Mouse (Mus musculus): ENCODE measurements around the gene Rb1. TPM values are rescaled to one million over a fixed set of nuclear protein-coding genes. Genes with fewer than 3 reads are reported as not detected.

The Rb1 gene
- total and polyA plus RNA-seq, 2 experiments from 2014 or later, result 7.7 to 9.1 TPM

DNA sequence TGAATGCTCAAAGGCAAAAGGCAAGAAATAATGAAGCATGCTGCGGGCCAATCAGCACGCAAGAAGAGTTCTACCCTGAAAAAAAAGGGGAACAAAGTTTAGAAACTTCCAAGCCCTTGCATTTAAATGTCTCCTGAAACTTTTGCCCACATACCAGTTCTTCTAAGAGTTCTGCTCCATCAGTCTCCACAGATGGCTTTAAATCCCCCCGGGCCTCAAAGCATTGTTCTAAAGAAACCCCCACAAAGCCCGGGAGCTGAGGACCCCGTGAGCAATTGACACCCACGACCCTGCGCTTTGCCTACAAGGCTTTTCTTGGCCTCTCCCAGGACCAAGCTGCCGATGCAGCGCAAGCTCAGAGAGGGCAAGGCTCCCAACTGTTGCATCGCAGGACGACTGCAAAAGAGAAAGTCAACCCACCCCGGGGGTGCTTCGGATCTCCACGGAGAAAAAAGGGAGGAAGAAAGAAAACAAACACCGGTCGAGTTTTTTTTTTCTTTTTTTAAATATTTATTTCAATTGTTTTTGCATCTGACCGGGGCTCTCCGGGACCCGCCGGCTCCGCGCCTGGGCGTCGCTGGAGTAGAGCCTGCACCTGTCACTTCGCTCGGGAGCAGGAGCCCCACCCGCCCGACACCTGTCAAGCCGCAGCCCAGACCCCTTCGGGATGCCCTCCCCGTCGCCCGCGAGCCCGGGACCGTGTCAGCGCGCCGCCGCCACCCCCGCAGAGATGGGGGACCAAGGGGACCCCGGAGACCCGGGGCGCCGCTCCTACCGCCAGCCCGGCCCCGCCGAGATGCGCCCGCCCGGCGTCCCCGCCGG lies 777 bp downstream of the Rb1 start:
- ATAC-seq (ENCODE audit: insufficient read depth, low read depth), result peak; percentile 30; the same call in 1 of the 2 replicates
- DNase-seq (ENCODE audit: low spot score), result no peak
- WGBS, result 2% methylated on average over 54 of the region's 55 CpGs

DNA sequence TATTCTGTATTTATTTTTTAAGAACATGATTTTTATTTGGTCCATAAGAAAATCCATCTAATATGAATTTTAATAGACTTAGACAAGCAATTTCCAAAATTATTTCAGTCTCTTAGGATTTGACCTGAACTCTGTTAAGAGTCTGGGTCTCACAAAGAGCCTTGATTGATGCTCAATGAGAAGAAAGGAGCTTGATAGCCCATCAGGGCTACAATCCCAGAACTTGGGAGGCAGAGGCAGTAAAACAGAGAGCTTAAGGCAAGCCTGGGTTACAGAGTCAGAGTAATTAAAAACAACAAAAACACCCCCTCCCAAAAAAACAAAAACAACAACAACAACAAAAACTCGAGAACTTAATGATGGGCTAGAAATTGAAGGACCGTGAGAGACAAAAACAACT lies 1.7 kb downstream of the Rb1 start:
- H3K36me3 ChIP-seq (replicated peaks; ENCODE audit: control insufficient read depth, insufficient read depth, low read length), result peaks cover 3% of the 10 kb centered on the region; the same call in 1 of the 2 replicates
- no peak for ATAC-seq (ENCODE audit: insufficient read depth, low read depth)
- no peak for DNase-seq (ENCODE audit: low spot score)
- 0 out of 2 replicates have a peak overlapping the region, but pooled peaks have one; percentile 94 for H3K4me3 ChIP-seq (ENCODE audit: low read depth, low read length)
- H3K27me3 ChIP-seq (ENCODE audit: control insufficient read depth, insufficient read depth, low read length), result no peaks in the 10 kb centered on the region
- 87% methylated on average over 2 of the region's 2 CpGs for WGBS
- no peaks in the 10 kb centered on the region for H3K9me3 ChIP-seq (replicated peaks; ENCODE audit: control insufficient read depth, low read length)
- TF ChIP-seq EP300 (IDR thresholded peaks at IDR 0.05; ENCODE audit: low read depth) (no peak), CTCF (IDR thresholded peaks at IDR 0.05; ENCODE audit: low read depth) (no peak)
- peak overlapping the region; percentile 95; the same call in 1 of the 2 replicates for H3K4me2 ChIP-seq (ENCODE audit: low read depth, low read length)
- no peak overlapping the region for H3K9ac ChIP-seq (replicated peaks; ENCODE audit: low read depth, low read length)
- no peak overlapping the region for H3K27ac ChIP-seq (ENCODE audit: low read depth)
- peaks cover 8% of the 10 kb centered on the region; the same call in 1 of the 2 replicates for H3K4me1 ChIP-seq (ENCODE audit: control insufficient read depth, insufficient read depth)

More for the DNA sequence above, 777 bp downstream of the Rb1 start:
- Histone ChIP-seq H3K4me2 (ENCODE audit: low read depth, low read length) (peak overlapping the region; percentile 95), H3K27me3 (ENCODE audit: control insufficient read depth, insufficient read depth, low read length) (no peaks in the 10 kb centered on the region), H3K36me3 (replicated peaks; ENCODE audit: control insufficient read depth, insufficient read depth, low read length) (no peaks in the 10 kb centered on the region), H3K27ac (ENCODE audit: low read depth) (peak overlapping the region; percentile 96), H3K9ac (replicated peaks; ENCODE audit: low read depth, low read length) (peak overlapping the region; percentile 90), H3K4me3 (ENCODE audit: low read depth, low read length) (peak overlapping the region; percentile 94), H3K4me1 (ENCODE audit: control insufficient read depth, insufficient read depth) (peaks cover 8% of the 10 kb centered on the region; the same call in 1 of the 2 replicates), H3K9me3 (replicated peaks; ENCODE audit: control insufficient read depth, low read length) (no peaks in the 10 kb centered on the region)
- TF ChIP-seq CTCF (IDR thresholded peaks at IDR 0.05; ENCODE audit: low read depth) (no peak), EP300 (IDR thresholded peaks at IDR 0.05; ENCODE audit: low read depth) (no peak)

DNA sequence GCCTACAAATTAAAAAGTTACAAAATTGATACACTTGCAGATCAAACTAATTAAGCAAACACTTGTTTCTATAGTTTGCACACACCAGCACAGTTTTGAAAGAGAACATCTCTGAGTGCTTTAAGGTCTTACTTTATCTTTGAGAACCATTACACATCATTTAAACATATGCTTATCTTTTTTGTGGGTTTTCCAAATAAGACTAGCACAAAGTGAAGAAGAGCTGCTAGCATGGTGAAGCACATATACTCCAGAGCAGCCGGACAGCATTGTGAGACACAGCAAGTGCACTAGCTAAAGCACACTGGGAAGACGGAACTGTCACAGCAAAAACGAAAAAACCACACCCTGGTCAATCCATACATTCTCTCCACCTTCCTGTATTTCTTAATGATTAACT lies 3.5 kb downstream of the Rb1 start:
- no peak for TF ChIP-seq EP300 (IDR thresholded peaks at IDR 0.05; ENCODE audit: low read depth)
- TF ChIP-seq CTCF (IDR thresholded peaks at IDR 0.05; ENCODE audit: low read depth), result no peak
- ATAC-seq (ENCODE audit: insufficient read depth, low read depth), result no peak
- H3K4me3 ChIP-seq (ENCODE audit: low read depth, low read length), result no peak overlapping the region
- peaks cover 9% of the 10 kb centered on the region; the same call in 1 of the 2 replicates for H3K36me3 ChIP-seq (replicated peaks; ENCODE audit: control insufficient read depth, insufficient read depth, low read length)
- no peak overlapping the region for H3K4me2 ChIP-seq (ENCODE audit: low read depth, low read length)
- no peaks in the 10 kb centered on the region for H3K27me3 ChIP-seq (ENCODE audit: control insufficient read depth, insufficient read depth, low read length)
- H3K9ac ChIP-seq (replicated peaks; ENCODE audit: low read depth, low read length), result no peak overlapping the region
- H3K9me3 ChIP-seq (replicated peaks; ENCODE audit: control insufficient read depth, low read length), result no peaks in the 10 kb centered on the region
- peaks cover 7% of the 10 kb centered on the region; the same call in 1 of the 2 replicates for H3K4me1 ChIP-seq (ENCODE audit: control insufficient read depth, insufficient read depth)
- no peak overlapping the region for H3K27ac ChIP-seq (ENCODE audit: low read depth)
- WGBS, result 83% methylated on average over 3 of the region's 3 CpGs
- DNase-seq (ENCODE audit: low spot score), result no peak

DNA sequence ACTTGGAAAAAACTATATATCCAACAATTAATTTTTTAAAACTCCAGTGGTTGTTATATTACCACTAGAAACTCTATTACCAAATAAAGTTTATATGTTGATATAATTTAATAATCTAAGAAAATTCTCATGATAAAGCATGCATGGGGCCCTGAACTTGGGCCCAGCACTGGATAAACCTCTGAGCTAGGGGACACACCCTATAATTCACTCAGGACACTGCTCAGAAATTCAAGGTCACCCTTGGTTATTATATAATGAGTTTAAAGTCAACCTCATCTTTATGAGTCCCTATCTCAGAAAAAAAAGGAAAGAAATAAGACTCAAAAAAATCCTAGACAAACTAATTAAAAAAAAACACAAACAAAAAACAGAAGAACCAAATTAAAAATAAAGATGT lies 8.7 kb downstream of the Rb1 start:
- no peak overlapping the region for H3K4me2 ChIP-seq (ENCODE audit: low read depth, low read length)
- H3K9me3 ChIP-seq (replicated peaks; ENCODE audit: control insufficient read depth, low read length), result no peaks in the 10 kb centered on the region
- H3K27me3 ChIP-seq (ENCODE audit: control insufficient read depth, insufficient read depth, low read length), result no peaks in the 10 kb centered on the region
- H3K36me3 ChIP-seq (replicated peaks; ENCODE audit: control insufficient read depth, insufficient read depth, low read length), result peaks cover 9% of the 10 kb centered on the region; the same call in 1 of the 2 replicates
- ATAC-seq (ENCODE audit: insufficient read depth, low read depth) (no peak), DNase-seq (ENCODE audit: low spot score) (no peak)
- no peak overlapping the region for H3K4me3 ChIP-seq (ENCODE audit: low read depth, low read length)
- no peak overlapping the region for H3K27ac ChIP-seq (ENCODE audit: low read depth)
- no peak overlapping the region for H3K9ac ChIP-seq (replicated peaks; ENCODE audit: low read depth, low read length)
- TF ChIP-seq CTCF (IDR thresholded peaks at IDR 0.05; ENCODE audit: low read depth) (no peak), EP300 (IDR thresholded peaks at IDR 0.05; ENCODE audit: low read depth) (no peak)
- H3K4me1 ChIP-seq (ENCODE audit: control insufficient read depth, insufficient read depth), result no peaks in the 10 kb centered on the region

DNA sequence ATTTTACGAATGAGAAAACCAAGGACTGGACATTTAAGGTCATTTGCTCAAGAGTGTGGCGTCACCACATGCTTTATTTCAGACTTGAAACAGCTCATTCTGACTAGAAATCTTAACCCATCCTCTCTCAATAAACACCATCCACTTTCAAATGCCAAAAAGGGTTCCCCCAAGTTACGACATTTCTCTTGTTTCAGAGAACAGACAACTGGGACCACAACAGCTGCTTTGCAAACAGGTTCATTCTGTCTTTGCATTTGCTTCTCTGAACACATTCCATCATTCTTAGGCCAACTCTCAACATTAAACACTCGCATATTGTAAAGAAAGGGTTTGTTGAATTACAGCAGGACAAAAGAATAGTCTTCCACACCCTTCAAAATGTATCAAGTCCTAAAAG lies 11.8 kb downstream of the Rb1 start:
- Histone ChIP-seq H3K27me3 (ENCODE audit: control insufficient read depth, insufficient read depth, low read length) (no peaks in the 10 kb centered on the region), H3K9ac (replicated peaks; ENCODE audit: low read depth, low read length) (no peak overlapping the region), H3K27ac (ENCODE audit: low read depth) (no peak overlapping the region), H3K9me3 (replicated peaks; ENCODE audit: control insufficient read depth, low read length) (no peaks in the 10 kb centered on the region), H3K4me3 (ENCODE audit: low read depth, low read length) (no peak overlapping the region), H3K4me1 (ENCODE audit: control insufficient read depth, insufficient read depth) (peaks cover 2% of the 10 kb centered on the region; the same call in 1 of the 2 replicates), H3K4me2 (ENCODE audit: low read depth, low read length) (no peak overlapping the region), H3K36me3 (replicated peaks; ENCODE audit: control insufficient read depth, insufficient read depth, low read length) (peaks cover 4% of the 10 kb centered on the region; the same call in 1 of the 2 replicates)
- ATAC-seq (ENCODE audit: insufficient read depth, low read depth), result no peak
- DNase-seq (ENCODE audit: low spot score), result no peak
- WGBS, result 86% methylated on average over 4 of the region's 4 CpGs
- TF ChIP-seq CTCF (IDR thresholded peaks at IDR 0.05; ENCODE audit: low read depth) (no peak), EP300 (IDR thresholded peaks at IDR 0.05; ENCODE audit: low read depth) (no peak)

Data from heart, postnatal 0 days (tissue).